Mouse (Mus musculus) thymus, adult 2 months (tissue): ENCODE data around the gene Wdpcp.

Experiments used
- CTCF ChIP-seq: fragments of 200-500 bp; IDR thresholded peaks from 2 replicates; pipeline ENCODE4 v1.5.1; 2012; ENCODE audit warnings: mild to moderate bottlenecking, control low read depth, low read length, moderate library complexity, borderline replicate concordance; ENCODE audit not compliant: control insufficient read depth, poor library complexity, insufficient read depth; ENCODE audit errors: extremely low read depth
- POLR2A ChIP-seq: fragments of 200-500 bp; IDR thresholded peaks from 2 replicates; pipeline ENCODE4 v1.6.1; 2012; ENCODE audit warnings: mild to moderate bottlenecking, low read length, control low read depth, moderate library complexity; ENCODE audit not compliant: control insufficient read depth, poor library complexity, insufficient read depth; ENCODE audit errors: extremely low read depth

DNA sequence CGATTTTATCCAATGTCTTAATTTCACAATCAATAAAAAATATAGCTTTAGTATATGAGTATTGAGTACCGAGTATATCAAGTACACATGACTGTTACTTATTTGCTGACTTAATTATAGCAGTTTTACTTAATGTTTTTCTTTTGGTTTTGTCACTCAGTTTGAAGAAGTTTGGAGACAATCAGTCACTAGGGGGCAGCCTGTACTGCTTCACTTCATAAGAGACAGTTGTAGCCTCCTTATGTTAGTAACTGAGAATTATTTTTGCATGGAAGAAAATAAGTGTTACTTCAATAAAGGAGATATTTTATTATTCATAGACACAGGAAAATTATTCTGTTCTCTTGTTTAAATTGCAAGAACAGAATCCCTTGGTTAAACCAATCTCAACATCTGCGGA lies 87.0 kb downstream of the Wdpcp start:
- TF ChIP-seq CTCF (no peak), POLR2A (no peak)
